Mouse (Mus musculus) cortical plate, adult 2 months (tissue): ENCODE data around the gene Gm28539.

ENCODE experiments used
- CTCF ChIP-seq: fragments of 200-500 bp; IDR thresholded peaks from 2 replicates; pipeline ENCODE4 v1.5.1; 2011; ENCODE audit warnings: mild to moderate bottlenecking, control low read depth, low read length; ENCODE audit not compliant: insufficient read depth; ENCODE audit errors: extremely low read depth
- POLR2A ChIP-seq: fragments of 200-500 bp; IDR thresholded peaks from 2 replicates; pipeline ENCODE4 v1.6.1; 2011; ENCODE audit warnings: mild to moderate bottlenecking, low read length, control low read depth; ENCODE audit not compliant: insufficient read depth; ENCODE audit errors: extremely low read depth

DNA sequence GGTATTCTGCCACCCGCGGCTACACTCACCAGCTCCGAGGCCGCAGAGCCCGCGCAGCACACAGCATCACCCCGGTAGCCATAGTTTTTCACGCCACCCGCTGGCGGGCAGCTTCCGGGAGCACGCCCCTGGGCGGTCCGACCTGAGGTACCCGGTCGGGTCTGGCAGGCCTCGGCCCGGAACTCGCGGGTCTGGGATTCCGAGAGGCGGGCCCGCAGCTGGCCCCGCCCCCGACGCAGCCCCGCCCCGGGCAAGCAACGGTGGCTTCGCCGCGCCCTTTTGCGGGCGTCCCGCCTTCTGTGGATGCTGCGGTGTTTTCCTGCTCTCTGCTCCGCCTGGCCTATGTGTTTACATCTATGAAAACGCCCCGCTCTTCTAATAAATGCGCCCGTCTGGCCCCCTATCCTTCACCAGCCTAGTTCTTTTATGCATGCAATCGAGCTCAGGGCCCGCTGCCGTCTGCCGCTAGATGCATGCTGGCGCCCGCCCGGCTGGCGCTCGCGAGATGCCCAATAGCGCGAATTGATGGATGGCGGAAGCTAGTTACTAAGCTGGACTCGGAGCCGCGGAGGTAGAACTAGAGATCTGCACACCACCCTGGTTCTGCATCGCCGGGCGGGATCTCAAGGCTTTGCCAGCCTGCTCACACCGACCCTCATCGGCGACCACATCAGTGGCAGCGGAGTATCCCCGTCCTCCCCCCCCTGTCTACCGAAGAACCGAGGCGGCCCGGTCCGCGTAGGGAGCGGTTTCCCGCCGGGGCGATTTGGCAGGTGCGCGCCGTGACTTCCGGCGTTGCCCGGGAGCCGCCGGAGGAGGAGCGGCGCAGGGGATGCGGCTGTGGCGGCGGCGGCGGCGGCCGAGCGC, 40.3 kb downstream of the Gm28539 start, which contains the start of the genes Mrpl40 and Hira:
- TF ChIP-seq CTCF: no peak
- TF ChIP-seq POLR2A: peak; percentile 81
